Mouse (Mus musculus) 416B (cell line): ENCODE data around the gene Slc10a2.
"Not testable (repeated sequence)": the region's sequence is repeated elsewhere in the genome, so short reads cannot be mapped to it uniquely, and the experiment has no call there.

Source experiments
- DNase-seq: peaks from one replicate; pipeline ENCODE4 v3.0.0; 2011; ENCODE audit warnings: low read depth

The Slc10a2 gene

GRCm38 (mm10) chr8:5105186-5105585 is at the start of gene Slc10a2:
Gene Slc10a2, minus strand, starts transcription at chr8:5105351.
- no peak for DNase-seq

GRCm38 (mm10) chr8:5129322-5129829 is 24.2 kb upstream of the Slc10a2 start:
- DNase-seq = no peak

- DNase-seq = no peak
These were observed 1.7 kb upstream of the Slc10a2 start for GRCm38 (mm10) chr8:5106855-5107254.

GRCm38 (mm10) chr8:5095392-5095791 is 9.8 kb downstream of the Slc10a2 start:
- no peak for DNase-seq

GRCm38 (mm10) chr8:5093991-5094390 is 11.2 kb downstream of the Slc10a2 start:
- not testable (repeated sequence) for DNase-seq

- DNase-seq = no peak
These were observed 31.4 kb downstream of the Slc10a2 start for GRCm38 (mm10) chr8:5073654-5074293.

GRCm38 (mm10) chr8:5058888-5059287 is 46.3 kb downstream of the Slc10a2 start:
- no peak for DNase-seq

GRCm38 (mm10) chr8:5044361-5044900 is 60.7 kb downstream of the Slc10a2 start:
- DNase-seq = not testable (repeated sequence)

GRCm38 (mm10) chr8:5038811-5039561 is 66.2 kb downstream of the Slc10a2 start:
- DNase-seq = no peak
